Mouse (Mus musculus) C3H10T1/2 (cell line): ENCODE results near the gene 5730480H06Rik. TPM values are rescaled to one million over a fixed set of nuclear protein-coding genes. Genes with fewer than 3 reads are reported as not detected.

Experiments used
- polyA plus RNA-seq, 2 experiments: library from polyadenylated mRNA; unstranded; fragments of >200 nt; fragmentation: generic; extraction: Trizol; gene quantifications; one replicate each; pipeline ENCODE4 v1.2.1; 2012; ENCODE audit warnings: missing spikeins in 2 of 2

The 5730480H06Rik gene
- polyA plus RNA-seq = 1 to 10 TPM; 3.2 to 7.0 TPM

DNA sequence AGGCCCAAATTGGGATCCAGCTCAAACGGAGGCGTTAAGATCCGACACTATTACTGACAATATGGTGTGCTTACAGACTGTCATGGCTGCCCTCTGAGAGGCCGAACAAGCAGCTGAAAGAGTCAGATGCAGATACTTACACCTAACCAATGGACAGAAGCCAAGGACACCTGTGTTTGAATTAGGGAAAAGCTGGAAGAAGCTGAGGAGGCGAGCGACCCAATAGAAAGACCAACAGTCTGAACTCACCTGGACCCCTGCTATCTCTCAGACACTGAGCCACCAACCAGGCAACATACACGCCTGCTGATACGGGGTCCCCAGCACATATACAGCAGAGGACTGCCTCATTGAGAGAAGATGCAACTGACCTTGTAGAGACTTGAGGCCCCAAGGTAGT lies at the start of gene 5730480H06Rik:
5730480H06Rik (plus strand) TSS at position 301 of the 400 bp plus-strand sequence.

